Mouse (Mus musculus) testis, adult 2 months (tissue): ENCODE data around the gene Ube2o. TPM values are rescaled to one million over a fixed set of nuclear protein-coding genes. Genes with fewer than 3 reads are reported as not detected.

Source experiments
- H3K27ac ChIP-seq: fragments of 200-500 bp; 2 replicates; pipeline ENCODE4 v1.5.1; 2012; ENCODE audit warnings: low read depth, low read length; ENCODE audit not compliant: control insufficient read depth, insufficient read depth
- H3K27me3 ChIP-seq: fragments of 200-500 bp; 2 replicates; pipeline ENCODE4 v1.6.1; 2012; ENCODE audit warnings: mild to moderate bottlenecking, low read length, moderate library complexity; ENCODE audit not compliant: control insufficient read depth, insufficient read depth
- H3K36me3 ChIP-seq: fragments of 200-500 bp; 2 replicates; pipeline ENCODE4 v1.6.1; 2012; ENCODE audit warnings: mild to moderate bottlenecking, low read length; ENCODE audit not compliant: control insufficient read depth, insufficient read depth
- H3K4me1 ChIP-seq: fragments of 200-500 bp; 2 replicates; pipeline ENCODE4 v1.6.1; 2012; ENCODE audit warnings: low read length; ENCODE audit not compliant: control insufficient read depth, insufficient read depth
- H3K4me3 ChIP-seq: fragments of 200-500 bp; 2 replicates; pipeline ENCODE4 v1.5.1; 2012; ENCODE audit warnings: low read depth, mild to moderate bottlenecking, low read length, moderate library complexity, mixed read lengths; ENCODE audit not compliant: control insufficient read depth
- CTCF ChIP-seq: fragments of 200-500 bp; IDR thresholded peaks from 2 replicates; pipeline ENCODE4 v1.5.1; 2012; ENCODE audit warnings: low read depth, mild to moderate bottlenecking, inconsistent platforms, low read length, moderate library complexity; ENCODE audit not compliant: control insufficient read depth, insufficient read depth, insufficient replicate concordance
- POLR2A ChIP-seq: fragments of 200-500 bp; IDR thresholded peaks from 2 replicates; pipeline ENCODE4 v1.6.1; 2012; ENCODE audit warnings: low read depth, mild to moderate bottlenecking, inconsistent platforms, low read length, moderate library complexity; ENCODE audit not compliant: control insufficient read depth
- polyA plus RNA-seq: library from polyadenylated mRNA; depleted of rRNA; stranded (reverse); fragments of >200 nt; gene quantifications from 2 replicates; pipeline ENCODE4 v1.2.3, GENCODE M21; 2012

The Ube2o gene
- polyA plus RNA-seq, 1 experiment: 31.6 TPM

GRCm38 (mm10) chr11:116534154-116534865 is 46.9 kb downstream of the Ube2o start:
- peaks cover 26% of the 10 kb centered on the region for H3K4me1 ChIP-seq
- 0 out of 2 replicates have a peak, but pooled peaks cover 2% of the 10 kb centered on the region for H3K27me3 ChIP-seq
- peaks cover 2% of the 10 kb centered on the region; the same call in 1 of the 2 replicates for H3K36me3 ChIP-seq
- no peak for TF ChIP-seq POLR2A
- TF ChIP-seq CTCF: peak; percentile 76; the same call in 1 of the 2 replicates
- no peak overlapping the region for H3K27ac ChIP-seq
- peak overlapping the region; percentile 67 for H3K4me3 ChIP-seq

GRCm38 (mm10) chr11:116533341-116534153 is 47.7 kb downstream of the Ube2o start:
- H3K27me3 ChIP-seq: 0 out of 2 replicates have a peak, but pooled peaks cover 2% of the 10 kb centered on the region
- H3K36me3 ChIP-seq: no peaks in the 10 kb centered on the region
- H3K4me1 ChIP-seq: peaks cover 26% of the 10 kb centered on the region
- peak overlapping the region; percentile 12; the same call in 1 of the 2 replicates for H3K27ac ChIP-seq
- TF ChIP-seq CTCF (no peak), POLR2A (no peak)
- peak overlapping the region; percentile 67 for H3K4me3 ChIP-seq

- TF ChIP-seq POLR2A: 0 out of 2 replicates have a peak, but pooled peaks have one; percentile 29
- TF ChIP-seq CTCF: no peak
- Histone ChIP-seq H3K4me1 (peaks cover 26% of the 10 kb centered on the region), H3K27ac (peak overlapping the region; percentile 12; the same call in 1 of the 2 replicates), H3K36me3 (no peaks in the 10 kb centered on the region), H3K27me3 (0 out of 2 replicates have a peak, but pooled peaks cover 2% of the 10 kb centered on the region), H3K4me3 (peak overlapping the region; percentile 67)
Observed at GRCm38 (mm10) chr11:116532810-116533338, 48.4 kb downstream of the Ube2o start.

GRCm38 (mm10) chr11:116532262-116532809 is 48.9 kb downstream of the Ube2o start:
- TF ChIP-seq POLR2A: no peak
- TF ChIP-seq CTCF: no peak
- Histone ChIP-seq H3K27me3 (0 out of 2 replicates have a peak, but pooled peaks cover 2% of the 10 kb centered on the region), H3K27ac (no peak overlapping the region), H3K36me3 (no peaks in the 10 kb centered on the region), H3K4me1 (peaks cover 26% of the 10 kb centered on the region), H3K4me3 (peak overlapping the region; percentile 67)

GRCm38 (mm10) chr11:116531371-116532191 is 49.7 kb downstream of the Ube2o start:
- H3K27me3 ChIP-seq: 0 out of 2 replicates have a peak, but pooled peaks cover 2% of the 10 kb centered on the region
- TF ChIP-seq POLR2A (no peak), CTCF (no peak)
- peak overlapping the region; percentile 20; the same call in 1 of the 2 replicates for H3K4me3 ChIP-seq
- H3K36me3 ChIP-seq: no peaks in the 10 kb centered on the region
- H3K27ac ChIP-seq: no peak overlapping the region
- H3K4me1 ChIP-seq: peaks cover 26% of the 10 kb centered on the region

GRCm38 (mm10) chr11:116530187-116531147 is 50.8 kb downstream of the Ube2o start, which contains the start of gene Sphk1:
Sphk1 (plus strand) TSS chr11:116530925.
- no peak within 1 kb of the TSS for H3K27ac ChIP-seq
- H3K4me3 ChIP-seq: peak within 1 kb of the TSS; percentile 20; the same call in 1 of the 2 replicates
- TF ChIP-seq POLR2A: no peak
- TF ChIP-seq CTCF: no peak
- peaks cover 26% of the 10 kb centered on the region for H3K4me1 ChIP-seq
- H3K27me3 ChIP-seq: 0 out of 2 replicates have a peak, but pooled peaks cover 2% of the 10 kb centered on the region
- no peaks in the 10 kb centered on the region for H3K36me3 ChIP-seq
